Mouse (Mus musculus): ENCODE results near the gene Cldn14. TPM values are rescaled to one million over a fixed set of nuclear protein-coding genes. Genes with fewer than 3 reads are reported as not detected.
"Not testable (repeated sequence)": the region's sequence is repeated elsewhere in the genome, so short reads cannot be mapped to it uniquely, and the experiment has no call there.

Gene Cldn14
- polyA plus RNA-seq, 1 experiment from 2014 or later: not detected

GRCm38 (mm10) chr16:94032270-94032669 lies 23.6 kb upstream of the Cldn14 start:
- H3K4me1 ChIP-seq: peaks cover 28% of the 10 kb centered on the region
- H3K27ac ChIP-seq: no peak overlapping the region
- WGBS: 87% methylated on average over 5 of the region's 5 CpGs
- no peak overlapping the region for H3K4me2 ChIP-seq
- no peak for ATAC-seq (ENCODE audit: insufficient number of reproducible peaks, insufficient read depth, low FRiP score, low TSS enrichment, low read depth)
- H3K27me3 ChIP-seq: peaks cover 2% of the 10 kb centered on the region; the same call in 1 of the 2 replicates
- H3K4me3 ChIP-seq: no peak overlapping the region
- no peaks in the 10 kb centered on the region for H3K9me3 ChIP-seq
- H3K36me3 ChIP-seq: no peaks in the 10 kb centered on the region
- no peak overlapping the region for H3K9ac ChIP-seq

GRCm38 (mm10) chr16:94023352-94024280 lies 15.0 kb upstream of the Cldn14 start:
- H3K9ac ChIP-seq: no peak overlapping the region
- peaks cover 7% of the 10 kb centered on the region; the same call in 1 of the 2 replicates for H3K9me3 ChIP-seq
- 71% methylated on average over 28 of the region's 28 CpGs for WGBS
- H3K36me3 ChIP-seq: no peaks in the 10 kb centered on the region
- H3K27me3 ChIP-seq: no peaks in the 10 kb centered on the region
- H3K4me3 ChIP-seq: no peak overlapping the region
- H3K27ac ChIP-seq: peak overlapping the region; percentile 33; the same call in 1 of the 2 replicates
- peak; percentile 58; the same call in 1 of the 2 replicates for ATAC-seq (ENCODE audit: insufficient number of reproducible peaks, insufficient read depth, low FRiP score, low TSS enrichment, low read depth)
- H3K4me2 ChIP-seq: no peak overlapping the region
- peaks cover 11% of the 10 kb centered on the region for H3K4me1 ChIP-seq

GRCm38 (mm10) chr16:94019725-94020124 lies 11.1 kb upstream of the Cldn14 start:
- not testable (repeated sequence) for H3K36me3 ChIP-seq; H3K27me3 ChIP-seq; H3K9me3 ChIP-seq; H3K9ac ChIP-seq; H3K4me2 ChIP-seq; H3K4me1 ChIP-seq; H3K4me3 ChIP-seq; H3K27ac ChIP-seq; ATAC-seq (ENCODE audit: insufficient number of reproducible peaks, insufficient read depth, low FRiP score, low TSS enrichment, low read depth)
- WGBS: 67% methylated on average over 8 of the region's 8 CpGs

- no peak overlapping the region for H3K9ac ChIP-seq
- H3K9me3 ChIP-seq: no peaks in the 10 kb centered on the region
- H3K4me2 ChIP-seq: no peak overlapping the region
- H3K27me3 ChIP-seq: no peaks in the 10 kb centered on the region
- no peaks in the 10 kb centered on the region for H3K4me1 ChIP-seq
- no peak overlapping the region for H3K27ac ChIP-seq
- ATAC-seq (ENCODE audit: insufficient number of reproducible peaks, insufficient read depth, low FRiP score, low TSS enrichment, low read depth): no peak
- H3K36me3 ChIP-seq: no peaks in the 10 kb centered on the region
- H3K4me3 ChIP-seq: no peak overlapping the region
- 80% methylated on average over 4 of the region's 4 CpGs for WGBS
Measured at GRCm38 (mm10) chr16:94017953-94018352, 9.3 kb upstream of the Cldn14 start.

- no peaks in the 10 kb centered on the region for H3K27me3 ChIP-seq
- no peak overlapping the region for H3K9ac ChIP-seq
- peaks cover 7% of the 10 kb centered on the region; the same call in 1 of the 2 replicates for H3K4me1 ChIP-seq
- H3K9me3 ChIP-seq: no peaks in the 10 kb centered on the region
- H3K36me3 ChIP-seq: no peaks in the 10 kb centered on the region
- H3K4me2 ChIP-seq: no peak overlapping the region
- H3K4me3 ChIP-seq: no peak overlapping the region
- no peak overlapping the region for H3K27ac ChIP-seq
- WGBS: 79% methylated on average over 5 of the region's 5 CpGs
- ATAC-seq (ENCODE audit: insufficient number of reproducible peaks, insufficient read depth, low FRiP score, low TSS enrichment, low read depth): no peak
Measured at GRCm38 (mm10) chr16:94014489-94015096, 6.0 kb upstream of the Cldn14 start.

GRCm38 (mm10) chr16:94013328-94014086 lies 4.9 kb upstream of the Cldn14 start:
- not testable (repeated sequence) for H3K27ac ChIP-seq; H3K36me3 ChIP-seq; H3K27me3 ChIP-seq; H3K9ac ChIP-seq; H3K9me3 ChIP-seq; H3K4me1 ChIP-seq; ATAC-seq (ENCODE audit: insufficient number of reproducible peaks, insufficient read depth, low FRiP score, low TSS enrichment, low read depth); H3K4me2 ChIP-seq; H3K4me3 ChIP-seq
- WGBS: 73% methylated on average over 8 of the region's 8 CpGs

- 18% methylated on average over 5 of the region's 5 CpGs for WGBS
- no peak for ATAC-seq (ENCODE audit: insufficient number of reproducible peaks, insufficient read depth, low FRiP score, low TSS enrichment, low read depth)
Measured at GRCm38 (mm10) chr16:94011224-94011623, 2.6 kb upstream of the Cldn14 start.

GRCm38 (mm10) chr16:94010633-94011032 lies 2.0 kb upstream of the Cldn14 start:
- Histone ChIP-seq H3K27ac (no peak overlapping the region), H3K4me2 (no peak overlapping the region)

More at GRCm38 (mm10) chr16:94011224-94011623, 2.6 kb upstream of the Cldn14 start:
- no peaks in the 10 kb centered on the region for H3K36me3 ChIP-seq
- no peak overlapping the region for H3K4me2 ChIP-seq
- no peaks in the 10 kb centered on the region for H3K27me3 ChIP-seq
- no peak overlapping the region for H3K27ac ChIP-seq
- no peak overlapping the region for H3K9ac ChIP-seq
- peaks cover 16% of the 10 kb centered on the region for H3K4me1 ChIP-seq
- H3K4me3 ChIP-seq: no peak overlapping the region
- H3K9me3 ChIP-seq: no peaks in the 10 kb centered on the region

GRCm38 (mm10) chr16:94010156-94010555 lies 1.5 kb upstream of the Cldn14 start:
- Histone ChIP-seq H3K27me3 (no peaks in the 10 kb centered on the region), H3K9me3 (no peaks in the 10 kb centered on the region), H3K4me2 (no peak overlapping the region), H3K4me3 (no peak overlapping the region), H3K4me1 (peaks cover 16% of the 10 kb centered on the region), H3K9ac (no peak overlapping the region), H3K36me3 (no peaks in the 10 kb centered on the region), H3K27ac (no peak overlapping the region)
- 71% methylated on average over 5 of the region's 5 CpGs for WGBS
- ATAC-seq (ENCODE audit: insufficient number of reproducible peaks, insufficient read depth, low FRiP score, low TSS enrichment, low read depth): no peak

More at GRCm38 (mm10) chr16:94010633-94011032, 2.0 kb upstream of the Cldn14 start:
- H3K4me1 ChIP-seq: peaks cover 16% of the 10 kb centered on the region
- ATAC-seq (ENCODE audit: insufficient number of reproducible peaks, insufficient read depth, low FRiP score, low TSS enrichment, low read depth): no peak
- H3K4me3 ChIP-seq: no peak overlapping the region
- no peaks in the 10 kb centered on the region for H3K9me3 ChIP-seq
- no peaks in the 10 kb centered on the region for H3K36me3 ChIP-seq
- H3K27me3 ChIP-seq: no peaks in the 10 kb centered on the region
- no peak overlapping the region for H3K9ac ChIP-seq
- 73% methylated on average over 3 of the region's 3 CpGs for WGBS

GRCm38 (mm10) chr16:94009356-94009755 lies 719 bp upstream of the Cldn14 start:
- no peak overlapping the region for H3K4me3 ChIP-seq
- ATAC-seq (ENCODE audit: insufficient number of reproducible peaks, insufficient read depth, low FRiP score, low TSS enrichment, low read depth): no peak
- 31% methylated on average over 5 of the region's 5 CpGs for WGBS

More at GRCm38 (mm10) chr16:94009356-94009755, 719 bp upstream of the Cldn14 start:
- Histone ChIP-seq H3K27me3 (no peaks in the 10 kb centered on the region), H3K27ac (no peak overlapping the region), H3K4me2 (no peak overlapping the region), H3K9ac (no peak overlapping the region), H3K4me1 (peaks cover 16% of the 10 kb centered on the region), H3K36me3 (no peaks in the 10 kb centered on the region), H3K9me3 (no peaks in the 10 kb centered on the region)

All from embryonic facial prominence, embryonic 13.5 days (tissue).